Mouse (Mus musculus): ENCODE measurements around the gene Cryba2.

Gene Cryba2

GRCm38 (mm10) chr1:74848946-74849345 is 44.0 kb downstream of the Cryba2 start:
- DNase-seq (ENCODE audit: low read depth, low spot score) = no peak

GRCm38 (mm10) chr1:74846341-74846740 is 46.6 kb downstream of the Cryba2 start:
- no peak for DNase-seq (ENCODE audit: low read depth, low spot score)

- DNase-seq (ENCODE audit: low read depth, low spot score) = no peak
These were observed 49.9 kb downstream of the Cryba2 start for GRCm38 (mm10) chr1:74843090-74843489.

All from telencephalon, adult 2 months (tissue).